Mouse (Mus musculus) gonadal fat pad, adult 2 months (tissue): ENCODE data around the gene Gm20855. TPM values are rescaled to one million over a fixed set of nuclear protein-coding genes. Genes with fewer than 3 reads are reported as not detected.
"Not testable (repeated sequence)": the region's sequence is repeated elsewhere in the genome, so short reads cannot be mapped to it uniquely, and the experiment has no call there.

Source experiments
- DNase-seq: peaks from one replicate; pipeline ENCODE4 v3.0.0-alpha.2; 2012; ENCODE audit warnings: low read depth
- polyA plus RNA-seq: library from polyadenylated mRNA; depleted of rRNA; stranded (reverse); fragments of >200 nt; gene quantifications from 2 replicates; pipeline ENCODE4 v1.2.3, GENCODE M21; 2012; rRNA removed

The Gm20855 gene
- not detected in 2 replicates for polyA plus RNA-seq

GRCm38 (mm10) chrY:35131733-35132132 is at the start of gene Gm20855:
Gene Gm20855 (minus strand): TSS chrY:35131833.
- DNase-seq, result not testable (repeated sequence)
